Mouse (Mus musculus) gastrocnemius, postnatal 14 days (tissue): Measurements from ENCODE around the gene Ccr8. TPM values are rescaled to one million over a fixed set of nuclear protein-coding genes. Genes with fewer than 3 reads are reported as not detected.

Source experiments
- DNase-seq: peaks from one replicate; pipeline ENCODE4 v3.0.0; 2021; ENCODE audit warnings: mixed read lengths
- intact Hi-C: fragments of 180-260 bp; cut with DNase I; formaldehyde crosslinking; loops from one replicate; pipeline ENCODE4 v1.15.1; 2025; ENCODE audit warnings: low total_unique reads
- total RNA-seq, 2 experiments: library from RNA; stranded (reverse); gene quantifications; 2 replicates each; pipeline ENCODE4 v1.2.3; 2021

Gene Ccr8
- total RNA-seq, 2 experiments from 2014 or later, result not detected

GRCm38 (mm10) chr9:120120503-120120902, 28.6 kb downstream of the Ccr8 start:
- intact Hi-C loops, result no loop called here
- DNase-seq, result no peak

- DNase-seq, result no peak
- intact Hi-C loops, result no loop called here
These were observed 35.0 kb downstream of the Ccr8 start for GRCm38 (mm10) chr9:120126868-120127267.

- DNase-seq, result peak; percentile 97
- intact Hi-C loops, result no loop called here
These were observed 35.8 kb downstream of the Ccr8 start, which contains the start of gene Rpsa for GRCm38 (mm10) chr9:120127538-120128251. Rpsa (plus strand) TSS chr9:120127689.

- DNase-seq, result no peak
These were observed 37.4 kb downstream of the Ccr8 start for GRCm38 (mm10) chr9:120129276-120129675.

GRCm38 (mm10) chr9:120131784-120132288, 39.9 kb downstream of the Ccr8 start:
- intact Hi-C loops, result no loop called here
- DNase-seq, result no peak

More at GRCm38 (mm10) chr9:120129276-120129675, 37.4 kb downstream of the Ccr8 start:
- intact Hi-C loops, result no loop called here

GRCm38 (mm10) chr9:120132980-120133754, 41.3 kb downstream of the Ccr8 start:
- intact Hi-C loops, result no loop called here
- no peak for DNase-seq

- intact Hi-C loops, result no loop called here
- no peak for DNase-seq
These were observed 42.0 kb downstream of the Ccr8 start for GRCm38 (mm10) chr9:120133755-120134475.

- no peak for DNase-seq
- intact Hi-C loops, result no loop called here
These were observed 42.7 kb downstream of the Ccr8 start for GRCm38 (mm10) chr9:120134529-120135160.

- no peak for DNase-seq
These were observed 43.5 kb downstream of the Ccr8 start for GRCm38 (mm10) chr9:120135454-120135853.

GRCm38 (mm10) chr9:120140652-120141051, 48.7 kb downstream of the Ccr8 start:
- intact Hi-C loops, result no loop called here
- peak; percentile 66 for DNase-seq

More at GRCm38 (mm10) chr9:120135454-120135853, 43.5 kb downstream of the Ccr8 start:
- intact Hi-C loops, result no loop called here

- DNase-seq, result no peak
- intact Hi-C loops, result no loop called here
These were observed 52.6 kb downstream of the Ccr8 start for GRCm38 (mm10) chr9:120144474-120144873.

Other genes starting within 250 kb of the Ccr8 start
- gene Wdr48, start 197.2 kb upstream of the Ccr8 start, total RNA-seq, result 10 to 100 TPM; 11.2 to 11.4 TPM
- gene Gorasp1, start 154.5 kb upstream of the Ccr8 start, total RNA-seq, result 10 to 100 TPM; 16.9 to 17.7 TPM
- not detected for gene Ttc21a, start 154.5 kb upstream of the Ccr8 start, total RNA-seq
- 1 to 10 TPM; 1.9 to 2.5 TPM for gene Csrnp1, start 107.5 kb upstream of the Ccr8 start, total RNA-seq
- gene Xirp1, start 68.5 kb upstream of the Ccr8 start, total RNA-seq, result 100 to 1,000 TPM in 1 of 2 experiments, 10 to 100 TPM in 1; 47.9 to 100 TPM
- gene Cx3cr1, start 22.2 kb upstream of the Ccr8 start, total RNA-seq, result 1 to 10 TPM in 1 of 2 experiments, under 1 TPM in 1; 0.91 to 1.9 TPM
- 1 to 10 TPM; 9.2 to 9.5 TPM for gene Slc25a38, start 18.3 kb downstream of the Ccr8 start, total RNA-seq
- 100 to 1,000 TPM; 554 to 604 TPM for gene Rpsa, start 35.6 kb downstream of the Ccr8 start, total RNA-seq
- under 1 TPM; 0.16 to 0.27 TPM for gene Mobp, start 57.6 kb downstream of the Ccr8 start, total RNA-seq
- gene Myrip, start 209.4 kb downstream of the Ccr8 start, total RNA-seq, result under 1 TPM; 0.57 to 0.89 TPM